Mouse (Mus musculus): ENCODE measurements around the gene Rnf24.

The Rnf24 gene

GRCm38 (mm10) chr2:131262680-131263670, 89.7 kb downstream of the Rnf24 start:
- DNase-seq (ENCODE audit: low read depth, low spot score) = peak; percentile 5

GRCm38 (mm10) chr2:131262213-131262672, 90.4 kb downstream of the Rnf24 start, which contains the start of gene Pank2:
Gene Pank2, plus strand, starts transcription at chr2:131262495.
- peak; percentile 96 for DNase-seq (ENCODE audit: low read depth, low spot score)

GRCm38 (mm10) chr2:131261481-131262212, 91.0 kb downstream of the Rnf24 start:
- DNase-seq (ENCODE audit: low read depth, low spot score) = no peak

- no peak for DNase-seq (ENCODE audit: low read depth, low spot score)
Measured at GRCm38 (mm10) chr2:131260544-131261307, 92.0 kb downstream of the Rnf24 start.

- DNase-seq (ENCODE audit: low read depth, low spot score) = no peak
Measured at GRCm38 (mm10) chr2:131258693-131259092, 94.0 kb downstream of the Rnf24 start.

- DNase-seq (ENCODE audit: low read depth, low spot score) = no peak
Measured at GRCm38 (mm10) chr2:131255738-131256137, 97.0 kb downstream of the Rnf24 start.

- no peak for DNase-seq (ENCODE audit: low read depth, low spot score)
Measured at GRCm38 (mm10) chr2:131254329-131254713, 98.4 kb downstream of the Rnf24 start.

- peak; percentile 46 for DNase-seq (ENCODE audit: low read depth, low spot score)
Measured at GRCm38 (mm10) chr2:131253681-131254328, 98.9 kb downstream of the Rnf24 start.

Data from embryo, embryonic 11.5 days (tissue).